Mouse (Mus musculus): ENCODE data around the gene Lrp6.

DNA sequence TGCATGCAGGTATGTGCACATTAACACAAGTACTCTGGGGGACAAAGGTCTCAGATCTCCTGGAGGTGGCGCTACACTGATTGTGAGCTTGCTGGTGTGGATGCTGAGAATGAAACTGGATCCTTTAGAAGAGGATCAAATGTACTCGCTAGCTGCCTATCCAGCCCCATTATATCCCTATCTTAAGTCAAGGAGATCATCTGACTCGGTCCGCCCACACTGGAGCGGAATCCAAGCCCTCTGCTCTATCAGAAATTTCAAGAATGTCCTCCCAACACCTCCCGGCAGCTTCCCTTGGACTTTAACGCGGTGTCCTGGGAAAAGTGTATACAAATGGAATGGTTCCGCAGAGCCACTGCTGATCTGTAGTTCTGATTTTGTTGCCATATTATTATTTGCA is 77.1 kb downstream of the Lrp6 start:
- TF ChIP-seq CTCF (IDR thresholded peaks at IDR 0.05; ENCODE audit: borderline replicate concordance, insufficient read depth, low read depth, low read length) (no peak), POLR2A (IDR thresholded peaks at IDR 0.05; ENCODE audit: borderline replicate concordance, insufficient read depth, low read length) (no peak)

All from cerebellum, adult 2 months (tissue).